Mouse (Mus musculus) effector memory CD4-positive, alpha-beta T cell, adult 5 months (primary cell): Measurements from ENCODE around the gene Pp2d1. TPM values are rescaled to one million over a fixed set of nuclear protein-coding genes. Genes with fewer than 3 reads are reported as not detected.

Experiments
- polyA plus RNA-seq: library from polyadenylated mRNA; unstranded; fragments of 100-300 nt; shearing (Covaris generic); gene quantifications from one replicate; pipeline ENCODE4 v1.2.1, GENCODE M21; 2017

The Pp2d1 gene
- polyA plus RNA-seq: 0.51 TPM

DNA sequence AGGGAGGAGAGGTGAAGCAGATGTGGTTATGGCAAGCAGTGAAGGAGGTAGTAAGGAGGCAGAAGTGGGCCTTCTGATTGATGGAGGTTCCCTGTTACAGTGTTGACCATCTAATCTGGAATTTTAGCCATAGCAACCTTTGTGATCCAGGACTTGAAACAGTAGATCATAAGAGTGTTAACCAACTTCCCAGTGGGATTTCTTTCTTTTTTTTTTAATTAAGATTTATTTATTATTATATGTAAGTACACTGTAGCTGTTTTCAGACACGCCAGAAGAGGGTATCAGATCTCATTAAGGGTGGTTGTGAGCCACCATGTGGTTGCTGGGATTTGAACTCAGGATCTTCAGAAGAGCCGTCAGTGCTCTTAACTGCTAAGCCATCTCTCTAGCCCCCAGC, at the start of gene Pp2d1:
TSS of gene Pp2d1 (minus strand) at position 101 of the 400 bp plus-strand sequence.

GRCm38 (mm10) chr17:53566161-53566918, 27.1 kb upstream of the Pp2d1 start, which contains the start of gene Kat2b:
TSS of gene Kat2b (plus strand) at chr17:53566861.

DNA sequence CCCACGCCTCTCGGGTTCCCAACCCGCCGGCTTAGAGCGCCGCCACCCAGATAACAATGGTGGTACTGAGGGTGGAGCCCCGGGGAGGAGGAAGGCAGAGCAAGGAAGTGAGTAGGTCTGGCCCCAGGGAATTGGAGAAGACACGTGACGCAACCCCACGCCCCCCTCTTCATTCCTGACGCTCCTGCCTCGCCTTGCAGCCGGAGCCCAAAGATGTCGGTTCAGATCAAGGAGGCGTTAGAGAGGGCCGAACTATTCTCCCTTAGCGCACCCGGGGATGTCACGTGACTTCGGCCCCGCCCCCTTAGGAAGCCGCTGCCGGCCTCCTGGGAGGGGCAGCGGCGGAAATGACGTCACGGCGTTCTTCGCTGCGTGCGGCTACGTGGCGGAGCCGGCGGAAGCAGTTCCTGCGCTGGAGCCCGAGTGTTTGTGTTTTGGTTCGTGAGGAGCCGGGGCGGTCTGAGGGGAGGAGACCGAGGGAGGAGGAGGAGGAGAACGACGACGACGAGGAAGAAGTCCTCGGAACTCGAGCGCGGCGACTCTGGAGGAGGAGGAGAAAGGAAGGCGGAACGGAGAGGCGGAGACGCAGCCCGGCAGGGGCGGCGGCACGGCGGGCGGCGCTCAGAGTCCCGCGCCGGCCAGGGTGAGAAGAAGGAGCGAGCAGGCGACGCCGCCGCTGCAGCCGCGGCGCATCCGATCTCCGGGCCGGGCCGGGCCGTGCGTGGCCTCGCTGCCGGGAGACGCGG, 60.2 kb downstream of the Pp2d1 start, which contains the start of gene Rab5a:
TSS of gene Rab5a (plus strand) at position 377 of the 746 bp plus-strand sequence.

DNA sequence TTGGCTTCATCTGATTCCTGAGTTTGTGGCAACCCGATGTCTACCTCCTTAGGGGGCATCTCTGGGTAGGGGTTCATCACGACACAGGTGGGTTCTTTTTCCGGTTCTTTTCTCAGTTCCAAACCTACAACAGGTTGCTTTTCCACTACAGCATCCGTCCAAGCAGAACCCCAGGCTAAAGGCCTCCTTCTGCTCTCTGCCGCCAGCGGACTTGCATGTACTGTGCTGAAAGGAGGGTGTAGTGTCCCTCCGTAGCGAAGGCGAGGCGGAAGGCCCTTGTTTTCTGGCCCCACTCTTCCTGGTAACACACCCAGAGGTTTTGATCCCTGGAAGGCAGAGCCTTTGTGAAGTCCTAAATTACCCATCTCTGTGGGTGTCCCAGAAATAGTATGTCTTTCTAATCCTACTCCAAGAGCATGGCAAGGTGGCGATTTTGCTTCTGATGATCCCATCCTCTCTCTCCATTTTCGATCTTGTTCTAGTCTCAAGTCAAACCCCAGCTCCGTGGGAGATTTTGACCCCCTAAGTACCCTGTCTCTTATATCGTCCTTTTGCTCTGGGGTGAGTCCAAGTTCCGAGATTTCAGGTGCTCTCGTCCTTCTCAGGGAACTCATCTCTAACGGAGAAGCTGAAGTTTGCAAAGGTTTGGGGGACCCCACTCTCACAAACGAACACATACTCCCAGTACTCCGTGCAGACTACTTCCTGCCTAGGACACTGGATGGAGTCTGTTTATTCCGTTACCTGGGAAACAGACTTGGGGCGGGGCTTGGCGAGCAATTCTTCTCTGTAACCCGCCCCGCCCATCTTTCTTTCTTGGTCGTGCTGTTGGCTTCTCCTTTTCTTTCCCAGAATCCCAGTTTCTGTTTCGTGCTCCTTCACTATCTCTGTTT, 76.4 kb downstream of the Pp2d1 start, which contains the start of gene Efhb:
TSS of gene Efhb (minus strand) at position 719 of the 893 bp plus-strand sequence.

Other genes starting within 250 kb of the Pp2d1 start
- 0.14 TPM for gene Efhb, start 76.1 kb downstream of the Pp2d1 start, polyA plus RNA-seq
- 172 TPM for gene Rab5a, start 60.2 kb downstream of the Pp2d1 start, polyA plus RNA-seq
- gene Kat2b, start 27.4 kb upstream of the Pp2d1 start, polyA plus RNA-seq: 18.5 TPM
- not detected for gene Sgo1, start 149.9 kb upstream of the Pp2d1 start, polyA plus RNA-seq